ENCODE assay signal across 8 mouse cellular contexts in genomic region chr2:166155454-166155815, GRCm38 (mm10). TPM values are rescaled to one million over a fixed set of nuclear protein-coding genes. Genes with fewer than 3 reads are reported as not detected.
DNase-seq lines count a peak whose midpoint lies in the region; ATAC-seq and TF ChIP-seq lines count a peak whose summit lies in the region.

TSS of gene Sulf2 (minus strand) at chr2:166155663.

- no peaks in the 10 kb centered on the region for H3K36me3 ChIP-seq in forebrain, embryonic 12.5 days (replicated peaks)
- H3K36me3 ChIP-seq in heart, embryonic 14.5 days (ENCODE audit: control insufficient read depth, insufficient read depth, low read length) = peaks cover 6% of the 10 kb centered on the region; the same call in 1 of the 2 replicates
- H3K36me3 ChIP-seq in liver, embryonic 12.5 days = no peaks in the 10 kb centered on the region
- H3K36me3 ChIP-seq in myocyte (ENCODE audit: control insufficient read depth, insufficient read depth) = no peaks in the 10 kb centered on the region
- no peaks in the 10 kb centered on the region for H3K36me3 ChIP-seq in testis, adult 2 months (ENCODE audit: control insufficient read depth, insufficient read depth, low read length)

- H3K4me3 ChIP-seq in forebrain, embryonic 12.5 days (replicated peaks) = peak within 1 kb of the TSS; percentile 77
- peak within 1 kb of the TSS; percentile 82 to 83 for H3K4me3 ChIP-seq in heart, embryonic 14.5 days (ENCODE audit: control insufficient read depth in 1 of 2, insufficient read depth in 1 of 2, low read depth in 1 of 2, low read length in 2 of 2)
- peak within 1 kb of the TSS; percentile 55 for H3K4me3 ChIP-seq in liver, embryonic 12.5 days
- peak within 1 kb of the TSS; percentile 28 for H3K4me3 ChIP-seq in myocyte
- peak within 1 kb of the TSS; percentile 79 for H3K4me3 ChIP-seq in testis, adult 2 months (ENCODE audit: control insufficient read depth, low read depth, low read length)

- peaks cover 48% of the 10 kb centered on the region for H3K27me3 ChIP-seq in forebrain, embryonic 12.5 days
- no peaks in the 10 kb centered on the region for H3K27me3 ChIP-seq in heart, embryonic 14.5 days (ENCODE audit: control insufficient read depth, insufficient read depth, low read length)
- H3K27me3 ChIP-seq in liver, embryonic 12.5 days (replicated peaks) = peaks cover 74% of the 10 kb centered on the region
- no peaks in the 10 kb centered on the region for H3K27me3 ChIP-seq in myocyte (ENCODE audit: control insufficient read depth, insufficient read depth, insufficient read length)
- no peaks in the 10 kb centered on the region; the same call in 1 of the 2 replicates for H3K27me3 ChIP-seq in testis, adult 2 months (ENCODE audit: control insufficient read depth, insufficient read depth, low read length)

- DNase-seq in cerebellum, adult 11-12 months = peak; percentile 6
- no peak for DNase-seq in cerebellum, adult 9-10 months
- DNase-seq in kidney, postnatal 10 days = peak; percentile 87

- H3ac ChIP-seq in myocyte (ENCODE audit: control insufficient read depth, insufficient read length) = peak within 1 kb of the TSS; percentile 52

- TF ChIP-seq POLR2A in myocyte (IDR thresholded peaks at IDR 0.05; ENCODE audit: insufficient read length, low read depth) = no peak
- no peak for TF ChIP-seq POLR2A in testis, adult 2 months (IDR thresholded peaks at IDR 0.05; ENCODE audit: control insufficient read depth, low read depth, low read length)

- H3K4me2 ChIP-seq in forebrain, embryonic 12.5 days = peak within 1 kb of the TSS; percentile 96
- H3K4me2 ChIP-seq in heart, embryonic 14.5 days (ENCODE audit: low read length) = peak within 1 kb of the TSS; percentile 81
- H3K4me2 ChIP-seq in liver, embryonic 12.5 days = peak within 1 kb of the TSS; percentile 69
- H3K4me2 ChIP-seq in myocyte (ENCODE audit: low read depth) = peak within 1 kb of the TSS; percentile 96

- peak within 1 kb of the TSS; percentile 86 for H3K9ac ChIP-seq in forebrain, embryonic 12.5 days
- peak within 1 kb of the TSS; percentile 96 for H3K9ac ChIP-seq in heart, embryonic 14.5 days (ENCODE audit: low read length)
- peak within 1 kb of the TSS; percentile 47 for H3K9ac ChIP-seq in liver, embryonic 12.5 days

- peak; percentile 51 for ATAC-seq in forebrain, embryonic 12.5 days (ENCODE audit: low FRiP score)
- ATAC-seq in heart, embryonic 14.5 days (ENCODE audit: insufficient number of reproducible peaks, insufficient read depth, low FRiP score, low read depth) = peak; percentile 58
- ATAC-seq in liver, embryonic 12.5 days = no peak

- peak; percentile 34; the same call in 1 of the 2 replicates for TF ChIP-seq CTCF in testis, adult 2 months (IDR thresholded peaks at IDR 0.05; ENCODE audit: control insufficient read depth, insufficient read depth, insufficient replicate concordance, low read depth, low read length)

- peaks cover 56% of the 10 kb centered on the region for H3K4me1 ChIP-seq in forebrain, embryonic 12.5 days
- H3K4me1 ChIP-seq in heart, embryonic 14.5 days (ENCODE audit: control insufficient read depth in 2 of 2, insufficient read depth in 2 of 2, low read length in 2 of 2) = peaks cover 34 to 42% of the 10 kb centered on the region in 2 experiments
- H3K4me1 ChIP-seq in liver, embryonic 12.5 days = 0 out of 2 replicates have a peak, but pooled peaks cover 11% of the 10 kb centered on the region
- H3K4me1 ChIP-seq in testis, adult 2 months (ENCODE audit: control insufficient read depth, insufficient read depth, low read length) = peaks cover 18% of the 10 kb centered on the region

- H3K27ac ChIP-seq in forebrain, embryonic 12.5 days = peak within 1 kb of the TSS; percentile 88
- peak within 1 kb of the TSS; percentile 77 to 94 for H3K27ac ChIP-seq in heart, embryonic 14.5 days (replicated peaks in 1 of 2; ENCODE audit: control insufficient read depth in 1 of 2, insufficient read depth in 1 of 2, low read depth in 2 of 2, low read length in 2 of 2)
- H3K27ac ChIP-seq in liver, embryonic 12.5 days = peak within 1 kb of the TSS; percentile 33; the same call in 1 of the 2 replicates
- peak within 1 kb of the TSS; percentile 82 for H3K27ac ChIP-seq in testis, adult 2 months (ENCODE audit: control insufficient read depth, insufficient read depth, low read depth, low read length)

- WGBS in forebrain, embryonic 12.5 days = under 1% methylated on average over 23 of the region's 23 CpGs
- WGBS in heart, embryonic 14.5 days = under 1% methylated on average over 23 of the region's 23 CpGs
- WGBS in liver, embryonic 12.5 days (ENCODE audit: insufficient replicate concordance) = 0% methylated on average over 23 of the region's 23 CpGs

- H3K9me3 ChIP-seq in forebrain, embryonic 12.5 days = peaks cover 4% of the 10 kb centered on the region; the same call in 1 of the 2 replicates
- no peaks in the 10 kb centered on the region; the same call in 1 of the 2 replicates for H3K9me3 ChIP-seq in heart, embryonic 14.5 days (ENCODE audit: control insufficient read depth, low read length)
- H3K9me3 ChIP-seq in liver, embryonic 12.5 days (replicated peaks) = no peaks in the 10 kb centered on the region

- H3K79me2 ChIP-seq in myocyte (ENCODE audit: control insufficient read depth, insufficient read depth) = no peaks in the 10 kb centered on the region

TF ChIP-seq in myocyte, 11 proteins besides CTCF, POLR2A, EP300 and RAD21:
- TF ChIP-seq MYOG (IDR thresholded peaks at IDR 0.05; ENCODE audit: control insufficient read depth in 1 of 3, insufficient read depth in 1 of 3, insufficient read length in 2 of 3, low read depth in 2 of 3) (peak in 1 of 3 experiments; percentile 6), E2F4 (IDR thresholded peaks at IDR 0.05; ENCODE audit: insufficient read depth) (no peak)

RNA-seq across cellular contexts. Expression of gene Sulf2, which starts in this region (rescaled TPM):
- polyA plus RNA-seq in forebrain, embryonic 12.5 days (2016; fragmentation: Nextera tagmentation; extraction: Ambion mirVana) = 67.1 and 77.9 TPM in 2 replicates
- 106 and 115 TPM in 2 replicates for polyA plus RNA-seq in heart, embryonic 14.5 days (2014; fragmentation: Nextera tagmentation; extraction: Ambion mirVana)
- polyA plus RNA-seq in liver, embryonic 12.5 days (2016; fragmentation: Nextera tagmentation; extraction: Ambion mirVana) = 7.5 and 11.8 TPM in 2 replicates
- polyA plus RNA-seq in myocyte (2012; fragmentation: generic; extraction: Trizol) = 36.7 TPM
- 14.2 and 15.6 TPM in 2 replicates for polyA plus RNA-seq in testis, adult 2 months (2012; rRNA removed)

Comparison
In these comparisons a context has a peak if more than half of its experiments do, and no peak if none do; other contexts are left out.
1. H3K27ac ChIP-seq: peak in every context shown above with its lines; median percentile 88 in forebrain, embryonic 12.5 days; 86 in heart, embryonic 14.5 days; 82 in testis, adult 2 months; 33 in liver, embryonic 12.5 days.
2. H3K4me3 ChIP-seq: peak in every context shown above with its lines; median percentile 82 in heart, embryonic 14.5 days; 79 in testis, adult 2 months; 77 in forebrain, embryonic 12.5 days; 55 in liver, embryonic 12.5 days; 28 in myocyte.